Mouse (Mus musculus) monocyte, adult 5-6 weeks (primary cell): ENCODE data around the gene Ica1. TPM values are rescaled to one million over a fixed set of nuclear protein-coding genes. Genes with fewer than 3 reads are reported as not detected.

ENCODE experiments used
- ATAC-seq: fragments of 153-309, 156-312 bp; replicated peaks from 2 replicates; pipeline ENCODE4 v1.8.0; 2017; ENCODE audit warnings: mild to moderate bottlenecking; ENCODE audit not compliant: low TSS enrichment, insufficient number of reproducible peaks, severe bottlenecking, poor library complexity, low FRiP score
- total RNA-seq: library from RNA; stranded (forward); fragments of 200-1000, 200-491, 200-594 nt; gene quantifications from 3 replicates; pipeline ENCODE4 v1.2.3, GENCODE M21; 2017

Ica1 gene
- total RNA-seq, result 0.39 to 4.6 TPM (median 3.5 TPM) in 3 replicates

DNA sequence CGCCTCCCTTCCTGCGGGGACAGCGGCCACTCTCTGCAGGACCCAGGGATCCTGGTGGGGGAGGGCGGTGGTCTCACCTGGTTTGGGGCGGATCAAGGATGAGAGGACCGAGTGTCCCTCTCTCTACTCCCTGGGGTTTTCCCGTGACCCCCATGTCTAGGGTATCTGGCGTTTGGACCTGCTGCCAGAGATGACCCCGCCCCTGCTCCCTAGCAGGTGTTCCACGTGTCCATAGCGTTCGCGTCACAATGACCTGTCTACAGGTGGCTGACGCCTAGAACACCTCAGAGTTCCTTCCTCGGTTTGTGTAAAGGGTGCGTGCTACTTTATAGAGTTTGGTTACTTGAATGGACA, at the start of gene Ica1:
TSS of gene Ica1 (minus strand) at position 193 of the 354 bp plus-strand sequence.
- ATAC-seq, result no peak

DNA sequence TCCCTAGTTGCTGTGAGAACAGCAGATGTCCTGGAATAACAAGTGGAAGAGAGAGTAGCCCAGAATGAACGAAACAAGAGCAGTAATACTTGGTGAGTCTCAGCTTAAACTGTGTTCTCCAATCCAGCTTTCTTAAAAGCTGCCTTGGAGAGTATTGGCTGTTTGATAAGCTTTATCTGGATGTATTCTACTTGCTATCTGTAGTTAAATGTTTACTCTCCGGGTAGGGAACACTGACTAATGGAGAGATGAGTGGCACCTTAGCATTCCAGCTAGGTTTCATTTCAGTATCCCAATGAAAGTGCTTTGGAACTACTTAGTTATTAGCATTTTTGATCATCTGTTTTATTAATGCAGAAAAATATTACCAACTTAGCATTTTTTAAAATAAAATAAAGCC, 41.6 kb upstream of the Ica1 start:
- no peak for ATAC-seq

DNA sequence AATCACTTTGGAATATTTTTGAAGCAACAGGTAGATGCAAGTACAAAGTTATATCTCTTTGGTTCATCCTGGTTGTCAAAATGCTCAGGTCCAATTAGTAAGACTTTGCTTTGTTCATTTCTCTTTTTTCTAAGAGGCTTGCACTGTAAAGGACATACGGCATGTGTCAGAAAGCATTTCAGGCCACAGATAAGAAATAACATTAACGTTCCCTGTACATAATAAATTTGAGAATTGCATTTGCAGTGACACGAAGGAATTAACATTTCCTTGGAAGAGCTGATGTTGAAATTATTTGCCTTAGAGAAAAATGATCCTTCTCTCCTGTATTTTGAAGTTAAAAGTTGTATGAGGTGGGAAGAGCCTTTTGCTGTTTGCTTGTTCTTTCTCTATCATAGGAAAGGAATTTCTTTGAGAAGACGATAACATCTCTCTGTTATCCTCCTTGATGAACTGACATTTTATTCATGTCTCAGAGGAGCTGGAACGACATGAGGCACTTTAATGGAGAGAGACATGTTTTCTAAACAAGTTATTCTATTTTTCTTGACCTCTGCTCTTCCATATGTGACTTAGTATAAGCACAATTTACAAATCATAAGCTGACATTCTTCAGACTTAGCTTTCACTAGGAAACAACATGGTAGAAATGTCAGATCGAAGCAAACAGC, 36.2 kb upstream of the Ica1 start:
- ATAC-seq, result no peak

DNA sequence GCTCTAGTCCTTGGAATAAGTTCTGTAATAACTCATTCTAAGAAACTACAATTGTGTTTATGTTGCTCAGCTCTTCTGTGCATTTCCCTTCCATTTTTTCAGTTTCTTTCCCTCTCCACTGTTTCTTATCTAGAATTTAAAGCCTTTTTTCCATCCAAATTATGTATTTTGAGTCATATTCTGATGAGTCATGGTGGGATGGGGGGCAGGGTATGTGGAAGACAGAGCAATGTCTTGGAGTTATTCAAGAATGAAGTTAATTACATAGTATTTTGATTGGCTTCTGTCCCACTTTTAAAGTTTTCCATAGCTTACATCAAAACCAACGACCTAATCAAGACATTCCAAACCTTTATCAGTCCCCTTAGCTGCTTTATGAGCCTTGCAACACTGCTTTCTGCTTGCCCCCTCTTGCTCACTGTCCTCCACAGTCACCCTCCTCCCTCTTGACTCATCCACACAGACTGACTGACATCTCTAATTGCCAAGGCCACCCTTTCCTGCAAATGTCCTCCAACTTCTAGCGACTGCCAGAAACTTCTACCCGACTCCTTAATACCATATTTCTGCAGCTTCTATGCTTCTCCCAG, 24.4 kb upstream of the Ica1 start:
- ATAC-seq, result no peak

DNA sequence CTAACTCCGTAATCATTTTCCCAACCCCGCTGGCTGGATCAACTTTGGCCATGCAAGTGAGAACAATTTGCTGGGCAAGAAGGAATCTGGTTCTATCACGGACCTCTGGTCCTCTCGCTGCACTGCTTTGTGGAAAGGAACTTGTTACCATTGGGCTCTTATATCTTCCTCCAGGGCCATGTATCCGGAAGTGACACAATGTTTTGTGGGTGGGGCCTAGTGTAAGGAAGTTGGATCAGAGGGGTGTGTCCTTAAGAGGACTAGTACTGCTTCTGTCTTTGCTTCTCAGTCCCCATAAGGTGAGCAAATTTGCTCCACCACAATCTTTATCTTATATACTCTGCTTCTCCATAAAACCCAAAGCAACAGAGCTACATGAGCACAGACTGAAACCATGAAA, 14.1 kb upstream of the Ica1 start:
- ATAC-seq, result no peak

DNA sequence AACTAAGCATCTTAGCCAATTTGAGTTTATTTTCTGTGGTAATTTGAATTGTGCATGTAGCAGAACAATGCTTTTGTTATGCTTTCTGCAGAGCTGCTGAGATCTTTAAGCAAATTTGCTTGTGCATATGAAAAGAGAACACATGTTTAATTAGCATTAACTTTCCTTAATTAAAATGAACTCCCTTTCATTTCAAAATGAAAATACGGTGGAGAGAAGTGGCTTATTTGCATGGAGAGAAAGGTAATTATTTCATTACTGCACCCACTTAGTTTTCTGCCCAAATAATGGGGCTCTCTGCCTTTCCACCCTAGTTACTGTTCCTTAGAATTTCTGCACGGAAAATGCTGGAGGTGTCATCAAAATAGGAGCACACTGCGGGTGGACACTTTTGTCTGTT, 13.5 kb upstream of the Ica1 start:
- no peak for ATAC-seq

DNA sequence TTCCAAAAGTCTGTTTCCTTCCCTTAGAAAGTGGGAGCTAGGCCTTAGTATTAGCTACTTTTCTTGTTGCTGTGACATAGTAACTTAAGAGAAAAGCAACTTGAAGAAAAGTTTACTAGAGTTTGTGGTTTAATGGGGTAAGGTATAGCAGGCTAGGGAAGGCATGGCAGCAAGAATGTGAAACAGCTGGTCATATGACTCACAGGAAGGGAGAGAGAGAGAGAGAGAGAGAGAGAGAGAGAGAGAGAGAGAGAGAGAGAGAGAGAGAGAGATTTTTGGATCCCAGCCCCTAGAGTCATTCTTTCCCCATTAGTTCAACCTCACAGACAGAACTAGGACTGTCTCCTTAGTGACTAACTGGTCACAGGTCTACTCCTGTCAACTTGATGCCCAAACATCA, 2.3 kb upstream of the Ica1 start:
- no peak for ATAC-seq

DNA sequence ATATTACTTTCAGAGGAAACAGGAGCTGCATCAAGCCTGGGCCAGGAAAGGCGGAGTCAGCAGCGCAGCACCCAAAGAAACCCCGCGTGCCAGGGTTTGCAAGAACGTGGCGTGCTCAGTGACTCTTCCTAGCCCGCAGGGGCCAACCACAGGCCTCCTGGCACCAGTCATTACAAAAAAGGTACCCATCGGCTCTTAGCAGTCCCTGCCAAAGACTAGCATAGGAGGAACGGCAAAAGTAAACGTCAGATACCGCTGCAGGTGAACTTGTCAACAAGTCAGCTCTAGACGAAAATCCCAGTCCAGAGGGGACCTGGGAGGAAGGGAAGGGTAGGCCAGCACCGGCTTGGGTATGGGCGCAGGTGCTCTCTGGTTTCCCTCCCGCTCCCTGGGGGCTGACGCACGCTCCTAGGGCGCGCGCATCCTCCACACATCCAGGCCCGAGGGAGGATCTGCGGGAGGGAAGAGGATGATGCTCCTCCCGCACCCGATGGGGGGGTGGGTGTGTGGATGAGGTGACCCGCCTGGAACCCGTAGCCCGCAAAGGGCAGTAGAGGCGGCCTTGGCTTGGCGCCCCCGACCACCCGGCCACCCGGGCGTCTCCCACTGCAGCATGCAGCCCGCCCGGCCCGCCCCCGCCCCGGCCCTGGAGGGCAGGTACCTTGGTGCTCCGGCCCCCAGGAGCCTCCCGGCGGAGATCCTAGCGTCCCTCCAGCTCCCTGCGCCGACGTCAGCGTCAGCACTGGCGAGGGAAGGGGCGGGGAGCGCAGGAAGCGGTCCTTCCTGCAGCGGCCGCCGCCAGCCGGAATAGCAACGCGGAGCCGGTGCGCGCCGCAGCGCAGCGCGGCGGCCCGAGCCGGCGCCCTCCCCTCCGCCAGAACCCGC, 635 bp downstream of the Ica1 start:
- ATAC-seq, result no peak

DNA sequence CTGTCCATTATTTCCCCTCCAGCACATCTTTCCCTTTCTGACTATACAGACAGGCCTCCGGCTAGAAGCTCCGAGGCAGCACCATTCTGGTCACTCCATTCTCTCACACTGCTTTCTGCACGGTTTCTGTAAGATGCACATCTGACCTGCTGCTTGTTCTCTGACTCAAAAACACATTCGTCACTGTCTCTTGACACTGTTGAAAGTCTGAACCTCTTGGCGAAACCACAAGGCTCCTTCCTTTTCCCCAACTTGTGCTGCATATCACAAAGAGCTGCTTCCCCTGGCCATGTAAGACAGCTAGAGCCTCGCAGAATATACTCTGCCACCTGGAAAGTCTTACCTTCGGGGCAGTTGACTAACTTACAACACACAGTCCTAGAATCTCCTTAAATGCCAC, 6.7 kb downstream of the Ica1 start:
- no peak for ATAC-seq

DNA sequence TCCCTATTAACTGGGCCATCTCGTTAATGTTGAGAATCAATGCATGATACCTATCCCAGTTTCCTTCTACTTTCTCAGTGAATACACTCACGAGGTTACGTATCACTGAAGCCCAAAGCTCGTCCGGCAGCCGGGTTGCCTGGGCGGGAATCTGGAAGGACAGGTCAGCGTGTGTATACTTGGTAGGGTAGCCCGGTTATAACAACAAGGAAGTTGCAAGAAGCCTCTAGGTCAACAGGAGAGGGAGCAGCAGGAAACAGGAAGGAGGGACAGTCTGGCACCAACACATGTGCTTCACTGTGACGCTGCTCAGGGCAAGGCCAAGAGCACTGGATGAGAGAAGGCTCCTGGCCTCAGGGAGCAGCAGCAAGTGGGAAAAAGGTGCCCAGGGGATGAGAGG, 7.9 kb downstream of the Ica1 start:
- ATAC-seq, result no peak

DNA sequence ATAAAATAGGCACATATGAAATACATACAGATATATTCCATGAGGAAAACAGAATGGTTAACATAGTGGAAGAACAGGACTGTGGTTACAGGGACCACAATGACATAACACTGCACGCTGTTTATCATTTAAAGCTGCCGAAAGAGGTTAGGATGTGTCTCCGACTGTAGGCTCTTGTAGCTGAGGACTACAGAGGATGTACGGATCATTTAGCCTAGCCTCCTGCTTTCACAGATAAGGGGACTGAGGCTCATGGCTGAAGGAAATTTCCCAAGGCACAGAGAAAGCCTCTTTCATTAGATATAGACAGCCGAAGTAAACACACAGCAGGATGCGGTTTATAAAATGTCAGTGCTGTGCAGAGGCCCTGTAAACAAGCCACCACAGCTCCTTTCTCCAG, 8.5 kb downstream of the Ica1 start:
- ATAC-seq, result no peak

DNA sequence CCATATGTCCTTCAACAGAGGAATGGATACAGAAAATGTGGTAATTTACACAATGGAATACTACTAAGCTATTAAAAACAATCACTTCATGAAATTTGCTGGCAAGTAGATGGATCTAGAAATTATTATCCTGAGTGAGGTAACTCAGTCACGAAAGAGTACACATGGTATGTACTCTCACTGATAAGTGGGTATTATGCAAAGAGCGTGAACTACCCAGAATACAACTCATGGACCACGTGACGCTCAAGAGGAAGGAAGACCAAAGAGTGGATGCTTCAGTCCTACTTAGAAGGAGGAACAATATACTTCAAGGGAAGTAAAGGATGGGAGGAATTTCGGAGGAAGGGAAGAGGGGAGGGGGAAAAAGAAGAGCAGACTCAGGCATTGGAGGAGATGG, 11.6 kb downstream of the Ica1 start:
- no peak for ATAC-seq

DNA sequence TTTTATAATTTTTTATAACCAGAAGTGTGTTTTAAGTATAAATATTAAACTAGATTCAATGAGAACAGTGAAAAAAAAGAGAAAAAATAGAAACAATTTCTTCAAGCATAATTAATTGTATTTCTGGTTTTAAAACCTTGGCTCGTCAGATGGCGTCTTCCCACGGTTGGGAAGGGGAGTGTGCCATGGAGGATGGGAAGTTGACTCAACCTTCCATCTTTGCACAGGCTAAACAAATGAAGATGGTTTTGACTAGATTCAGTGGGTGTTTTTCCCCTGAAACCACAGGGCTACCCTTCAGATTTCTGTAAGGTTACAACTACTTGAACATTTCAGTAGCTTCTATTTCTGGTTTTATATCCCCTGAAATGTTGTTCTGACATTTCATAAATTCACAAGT, 12.5 kb downstream of the Ica1 start:
- no peak for ATAC-seq

DNA sequence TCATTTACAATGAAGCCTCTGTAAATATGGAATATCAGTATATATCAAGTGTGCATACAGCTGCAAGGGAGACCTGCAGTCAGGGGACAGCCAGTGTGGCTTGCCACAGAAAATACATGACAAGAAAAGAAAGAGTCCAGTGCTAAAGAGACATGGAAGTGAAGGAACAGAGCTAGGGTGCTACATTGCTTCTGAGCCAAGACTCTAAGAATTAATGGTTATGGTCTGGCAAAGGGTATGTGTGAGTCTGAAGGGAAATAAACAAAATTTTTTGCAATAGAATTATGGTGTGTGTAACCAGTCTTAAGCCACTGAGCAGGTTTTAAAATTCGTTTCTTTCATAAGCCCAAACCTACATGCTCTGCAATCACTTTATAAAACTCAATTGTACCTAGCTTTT, 13.2 kb downstream of the Ica1 start:
- no peak for ATAC-seq

DNA sequence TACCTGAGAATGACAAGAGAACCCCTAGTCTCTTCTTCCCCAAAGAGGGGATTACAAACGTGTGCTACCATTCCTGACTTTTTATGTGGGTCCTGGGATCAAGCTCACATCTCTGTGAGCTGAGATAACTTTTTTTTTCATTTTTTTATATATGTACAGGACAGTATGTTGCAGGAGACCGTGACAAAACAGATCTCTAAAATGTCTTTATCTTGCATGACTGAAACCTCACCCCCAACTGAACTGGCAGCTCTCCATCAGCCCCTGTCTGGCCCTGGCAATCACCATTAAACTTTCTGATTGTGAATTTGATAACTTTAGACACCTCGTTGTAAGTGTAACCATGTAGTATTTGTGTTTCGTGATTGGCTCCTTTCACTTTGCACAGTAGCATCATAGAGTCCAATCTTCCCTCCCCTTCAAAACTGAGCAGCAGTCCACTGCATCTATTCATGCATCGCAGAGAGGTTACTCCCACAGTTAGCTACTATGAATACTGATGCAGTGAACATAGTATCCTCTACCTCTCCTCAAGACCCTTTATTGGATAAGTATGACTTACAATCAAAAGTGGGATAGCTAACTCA, 17.5 kb downstream of the Ica1 start:
- no peak for ATAC-seq

DNA sequence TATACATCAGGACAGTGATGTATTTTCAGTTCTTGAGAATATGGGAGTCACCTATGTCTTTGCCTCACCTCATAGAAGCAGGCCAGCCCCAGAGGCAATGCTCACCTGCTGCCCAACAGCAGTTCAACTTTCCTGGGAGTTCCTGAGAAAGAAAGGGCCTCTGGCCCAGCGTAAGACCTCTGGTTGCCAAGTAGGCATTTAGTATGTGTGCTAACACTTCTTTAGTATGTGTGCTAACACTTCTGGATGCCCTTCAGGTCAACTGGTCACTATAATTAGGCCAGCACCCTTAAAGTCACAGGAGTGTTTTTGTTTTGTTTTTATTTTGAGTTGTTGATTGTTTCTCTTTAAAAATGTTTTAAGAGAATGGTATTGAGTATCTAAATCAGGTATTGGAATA, 18.4 kb downstream of the Ica1 start:
- no peak for ATAC-seq

DNA sequence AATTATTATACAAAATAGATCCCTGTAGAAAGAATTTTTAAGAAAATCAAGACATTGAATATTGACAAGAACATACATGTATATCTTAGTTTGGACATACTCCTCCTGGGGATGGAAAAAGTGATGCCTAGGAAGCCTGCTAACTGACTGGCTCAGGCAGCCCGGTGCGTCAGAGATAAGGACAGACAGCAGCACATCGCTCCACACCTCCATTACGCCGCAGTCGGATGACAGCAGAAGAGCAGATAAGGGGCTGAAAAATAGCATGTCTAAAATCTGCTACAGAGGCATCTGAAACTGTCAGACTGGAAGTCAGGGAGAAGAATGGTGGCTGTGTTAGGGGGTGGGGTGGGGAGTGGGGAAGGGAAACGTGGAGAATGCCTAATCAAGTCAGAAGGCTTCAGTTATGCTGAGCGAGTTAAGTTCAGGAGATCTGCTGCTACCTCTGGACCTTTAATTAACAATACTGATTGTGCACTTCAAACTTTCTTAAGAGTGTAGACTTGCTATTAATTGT, 22.5 kb downstream of the Ica1 start:
- ATAC-seq, result no peak

DNA sequence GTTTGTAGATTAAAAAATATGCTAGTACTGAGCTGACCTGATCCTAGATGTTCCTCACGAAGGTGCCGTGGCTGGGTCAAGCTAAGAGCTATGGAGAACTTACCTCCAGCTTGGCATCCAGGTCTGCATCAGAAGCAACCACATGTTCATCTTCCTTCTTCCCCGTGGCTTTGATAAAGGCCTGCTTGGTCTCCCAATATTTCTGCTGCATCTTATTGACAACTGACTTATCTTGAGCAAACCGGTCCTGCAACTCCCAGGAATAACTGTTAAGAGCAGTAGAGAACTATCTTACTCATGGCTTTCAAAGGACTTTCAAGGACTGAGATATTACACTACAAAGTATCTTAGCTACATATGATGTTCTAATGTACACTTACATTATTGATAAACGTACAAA, 23.8 kb downstream of the Ica1 start:
- ATAC-seq, result no peak

DNA sequence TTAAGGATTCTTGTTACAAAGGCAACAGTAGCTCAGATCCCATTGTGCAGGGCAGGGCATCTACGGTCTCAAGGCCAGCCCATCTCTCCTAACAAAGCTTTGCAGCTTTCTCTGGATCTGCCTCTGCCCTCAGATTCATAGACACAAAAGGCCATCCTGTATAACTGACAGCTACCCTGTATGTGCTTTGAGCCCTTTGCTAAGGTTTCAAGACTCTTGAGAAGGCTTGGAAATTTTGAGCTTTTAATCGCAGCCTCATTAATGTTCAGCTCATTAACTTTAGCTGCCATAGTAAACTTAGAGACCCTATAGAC, 24.6 kb downstream of the Ica1 start:
- no peak for ATAC-seq
